Mouse (Mus musculus) intestine, postnatal 0 days (tissue): Measurements from ENCODE around the gene Smim22. TPM values are rescaled to one million over a fixed set of nuclear protein-coding genes. Genes with fewer than 3 reads are reported as not detected.

Experiments
- ATAC-seq: fragments of 200-750 bp; cut with Nextera tagmentation; 2 replicates; pipeline ENCODE4 v1.8.0; 2017; ENCODE audit warnings: mild to moderate bottlenecking, moderate TSS enrichment, moderate library complexity
- H3K27ac ChIP-seq: fragments of 300-500 bp; sonication (generic); 2 replicates; pipeline ENCODE4 v1.5.1; 2014; ENCODE audit warnings: mild to moderate bottlenecking, low read depth, low read length, moderate library complexity
- H3K27me3 ChIP-seq: fragments of 300-500 bp; sonication (generic); replicated peaks from 2 replicates; pipeline ENCODE4 v1.6.1; 2014; ENCODE audit warnings: low read length, mixed read lengths; ENCODE audit not compliant: control insufficient read depth, insufficient read depth
- H3K36me3 ChIP-seq: fragments of 300-500 bp; sonication (generic); 2 replicates; pipeline ENCODE4 v1.6.1; 2014; ENCODE audit warnings: mild to moderate bottlenecking, moderate library complexity; ENCODE audit not compliant: control insufficient read depth, insufficient read depth
- H3K4me1 ChIP-seq: fragments of 300-500 bp; sonication (generic); replicated peaks from 2 replicates; pipeline ENCODE4 v1.6.1; 2014; ENCODE audit warnings: antibody characterized with exemption, low read length, mixed read lengths; ENCODE audit not compliant: control insufficient read depth, insufficient read depth
- H3K4me2 ChIP-seq: fragments of 300-500 bp; sonication (generic); replicated peaks from 2 replicates; pipeline ENCODE4 v1.6.1; 2014; ENCODE audit warnings: low read depth, mild to moderate bottlenecking, moderate library complexity
- H3K4me3 ChIP-seq: fragments of 300-500 bp; sonication (generic); 2 replicates; pipeline ENCODE4 v1.5.1; 2014; ENCODE audit warnings: low read depth, low read length
- H3K9ac ChIP-seq: fragments of 300-500 bp; sonication (generic); 2 replicates; pipeline ENCODE4 v1.6.1; 2014; ENCODE audit warnings: mild to moderate bottlenecking, low read depth, low read length
- H3K9me3 ChIP-seq: fragments of 300-500 bp; sonication (generic); 2 replicates; pipeline ENCODE4 v1.6.1; 2016; ENCODE audit warnings: mixed run types; ENCODE audit not compliant: control insufficient read depth
- CTCF ChIP-seq: sonication (generic); IDR thresholded peaks from 2 replicates; pipeline ENCODE4 v1.5.1; 2016; ENCODE audit warnings: low read depth, mild to moderate bottlenecking, control low read depth, antibody characterized with exemption, moderate library complexity
- WGBS: fragments of 180-500 bp; shearing (Covaris S2); extraction: QIAGEN DNeasy Blood & Tissue Kit; methylation state at CpG from one replicate; pipeline ENCODE4 v1.1.7; 2014; 5-methylcytosine and 5-hydroxymethylcytosine counted together
- polyA plus RNA-seq: library from polyadenylated mRNA; unstranded; fragments of >200 nt; fragmentation: Nextera tagmentation; extraction: Ambion mirVana; gene quantifications from 2 replicates; pipeline ENCODE4 v1.2.1, GENCODE M21; 2015

Gene Smim22
- polyA plus RNA-seq, 1 experiment from 2014 or later = 329 TPM

GRCm38 (mm10) chr16:5045322-5045721 is 38.2 kb downstream of the Smim22 start:
- H3K4me1 ChIP-seq = no peaks in the 10 kb centered on the region; the same call in 1 of the 2 replicates
- TF ChIP-seq CTCF = no peak
- H3K9ac ChIP-seq = no peak overlapping the region
- 79% methylated on average over 3 of the region's 3 CpGs for WGBS
- no peaks in the 10 kb centered on the region for H3K9me3 ChIP-seq
- no peak overlapping the region for H3K4me2 ChIP-seq
- ATAC-seq = no peak
- no peak overlapping the region for H3K27ac ChIP-seq
- no peak overlapping the region for H3K4me3 ChIP-seq
- peaks cover 64% of the 10 kb centered on the region for H3K36me3 ChIP-seq
- no peaks in the 10 kb centered on the region for H3K27me3 ChIP-seq

- H3K27me3 ChIP-seq = no peaks in the 10 kb centered on the region
- peak overlapping the region; percentile 87 for H3K4me2 ChIP-seq
- peak overlapping the region; percentile 98 for H3K4me3 ChIP-seq
- no peaks in the 10 kb centered on the region for H3K9me3 ChIP-seq
- peaks cover 31% of the 10 kb centered on the region for H3K36me3 ChIP-seq
- H3K27ac ChIP-seq = peak overlapping the region; percentile 98
- ATAC-seq = peak; percentile 43
- H3K9ac ChIP-seq = peak overlapping the region; percentile 97
- no peak for TF ChIP-seq CTCF
- no peaks in the 10 kb centered on the region; the same call in 1 of the 2 replicates for H3K4me1 ChIP-seq
- 0% methylated on average over 38 of the region's 38 CpGs for WGBS
These were observed 42.2 kb downstream of the Smim22 start for GRCm38 (mm10) chr16:5049182-5049773.

- TF ChIP-seq CTCF = no peak
- Histone ChIP-seq H3K36me3 (peaks cover 26% of the 10 kb centered on the region), H3K27me3 (no peaks in the 10 kb centered on the region), H3K4me1 (no peaks in the 10 kb centered on the region; the same call in 1 of the 2 replicates), H3K4me2 (peak within 1 kb of the TSS; percentile 92), H3K9ac (peak within 1 kb of the TSS; percentile 97), H3K4me3 (peak within 1 kb of the TSS; percentile 98), H3K9me3 (no peaks in the 10 kb centered on the region), H3K27ac (peak within 1 kb of the TSS; percentile 98)
- peak; percentile 99 for ATAC-seq
- WGBS = under 1% methylated on average over 55 of the region's 56 CpGs
These were observed 42.7 kb downstream of the Smim22 start, which contains the start of the genes Glyr1 and Ubn1 for GRCm38 (mm10) chr16:5049774-5050234. TSS of gene Glyr1 (minus strand) at chr16:5049863. TSS of gene Ubn1 (plus strand) at chr16:5050057.

GRCm38 (mm10) chr16:5050251-5051110 is 43.4 kb downstream of the Smim22 start:
- peak; percentile 47; the same call in 1 of the 2 replicates for TF ChIP-seq CTCF
- H3K27ac ChIP-seq = peak overlapping the region; percentile 98
- ATAC-seq = peak; percentile 70
- H3K27me3 ChIP-seq = no peaks in the 10 kb centered on the region
- peak overlapping the region; percentile 98 for H3K4me3 ChIP-seq
- H3K4me2 ChIP-seq = peak overlapping the region; percentile 92
- WGBS = under 1% methylated on average over 71 of the region's 78 CpGs
- H3K4me1 ChIP-seq = no peaks in the 10 kb centered on the region; the same call in 1 of the 2 replicates
- no peaks in the 10 kb centered on the region for H3K9me3 ChIP-seq
- peaks cover 26% of the 10 kb centered on the region for H3K36me3 ChIP-seq
- H3K9ac ChIP-seq = peak overlapping the region; percentile 97

Other genes starting within 250 kb of the Smim22 start
- 68.0 and 75.2 TPM in 2 replicates for gene Cdip1, start 217.0 kb upstream of the Smim22 start, polyA plus RNA-seq
- gene 4930562C15Rik, start 171.9 kb upstream of the Smim22 start, polyA plus RNA-seq = not detected in 2 replicates
- 22.9 and 24.9 TPM in 2 replicates for gene Ubald1, start 127.0 kb upstream of the Smim22 start, polyA plus RNA-seq
- 57.8 and 62.8 TPM in 2 replicates for gene Mgrn1, start 121.0 kb upstream of the Smim22 start, polyA plus RNA-seq
- 77.7 and 79.5 TPM in 2 replicates for gene Nudt16l1, start 68.5 kb upstream of the Smim22 start, polyA plus RNA-seq
- 17.7 and 18.0 TPM in 2 replicates for gene Anks3, start 43.1 kb upstream of the Smim22 start, polyA plus RNA-seq
- gene Sept12, start 9.4 kb upstream of the Smim22 start, polyA plus RNA-seq = not detected in 2 replicates
- gene Rogdi, start 6.3 kb downstream of the Smim22 start, polyA plus RNA-seq = 21.8 and 25.3 TPM in 2 replicates
- 65.3 and 69.7 TPM in 2 replicates for gene Glyr1, start 42.6 kb downstream of the Smim22 start, polyA plus RNA-seq
- gene Ubn1, start 42.8 kb downstream of the Smim22 start, polyA plus RNA-seq = 14.7 and 16.7 TPM in 2 replicates
- gene Ppl, start 125.1 kb downstream of the Smim22 start, polyA plus RNA-seq = 0.69 and 0.86 TPM in 2 replicates
- gene Sec14l5, start 139.8 kb downstream of the Smim22 start, polyA plus RNA-seq = not detected in 2 replicates
- gene Nagpa, start 196.7 kb downstream of the Smim22 start, polyA plus RNA-seq = 19.6 and 20.6 TPM in 2 replicates
- gene AU021092, start 215.0 kb downstream of the Smim22 start, polyA plus RNA-seq = 3.9 and 4.0 TPM in 2 replicates
- gene Alg1, start 226.3 kb downstream of the Smim22 start, polyA plus RNA-seq = 26.2 and 26.9 TPM in 2 replicates
- gene Eef2kmt, start 248.7 kb downstream of the Smim22 start, polyA plus RNA-seq = 17.9 and 18.5 TPM in 2 replicates